In the genomic region with DNA sequence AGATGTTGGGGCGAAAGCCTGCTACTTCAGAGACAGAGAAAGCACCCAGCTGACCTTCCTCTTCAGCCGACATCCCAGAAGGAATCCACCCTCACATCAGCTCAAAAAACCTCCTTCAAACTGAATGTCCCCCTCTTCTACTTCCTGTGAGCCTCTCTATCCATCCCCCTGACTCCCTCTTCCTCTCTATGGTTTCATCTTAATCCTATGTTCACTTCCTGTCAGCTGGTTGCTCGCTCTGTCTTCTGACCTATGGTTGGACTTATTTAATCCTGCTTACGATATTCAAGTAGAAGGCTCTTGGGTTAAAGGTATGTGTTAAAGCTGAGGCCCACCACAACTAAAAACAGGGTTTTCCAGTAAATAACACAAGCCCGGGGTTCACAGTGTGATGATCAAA, we compare ENCODE assay signal across 23 mouse cellular contexts. TPM values are rescaled to one million over a fixed set of nuclear protein-coding genes. Genes with fewer than 3 reads are reported as not detected.
DNase-seq lines count a peak whose midpoint lies in the region; TF ChIP-seq lines count a peak whose summit lies in the region.
"Had no signal": no experiment of that assay in that cellular context is flagged by ENCODE, and none has a peak within 500 bp of the region (broad histone marks: within the 10 kb centered on the region; RNA-seq: fewer than 3 reads in every experiment).

No protein-coding gene starts in this region.

- H3K27ac ChIP-seq in MEL (ENCODE audit: control insufficient read depth, low read depth, low read length), result no peak overlapping the region
- H3K27ac ChIP-seq: embryonic facial prominence, embryonic 13.5 days; forebrain, embryonic 13.5 days; heart, adult 2 months; heart, embryonic 15.5 days; hindbrain, postnatal 0 days had no signal

- DNase-seq in thymus, postnatal 14 days, result peak; percentile 13
- DNase-seq in thymus, postnatal 4 days, result no peak
- DNase-seq in MEL (ENCODE audit: low read depth, low spot score), result peak; percentile 6
- DNase-seq in naive thymus-derived CD4-positive, alpha-beta T cell, adult 2 months (ENCODE audit: low read depth), result peak; percentile 13
- DNase-seq in embryo, embryonic 10.5 days (ENCODE audit: low spot score), result no peak
- no peak for DNase-seq in cerebellum, adult 18-20 months
- DNase-seq: adrenal gland, adult 8-10 months; adrenal gland, postnatal 36 days; cerebellum, adult 9-10 months; cerebellum, postnatal 25 days; forebrain, postnatal 0 days; gastrocnemius, postnatal 14 days; heart, adult 2 months; heart, postnatal 14 days had no signal

- no peaks in the 10 kb centered on the region for H3K36me3 ChIP-seq in MEL (ENCODE audit: control insufficient read depth in 1 of 2, insufficient read depth in 2 of 2, low read length in 2 of 2)
- H3K36me3 ChIP-seq: embryonic facial prominence, embryonic 13.5 days; heart, embryonic 15.5 days; hindbrain, embryonic 13.5 days had no signal

- no peaks in the 10 kb centered on the region for H3K9me3 ChIP-seq in MEL (replicated peaks; ENCODE audit: insufficient read depth, low read length)
- H3K9me3 ChIP-seq: embryonic facial prominence, embryonic 13.5 days; forebrain, embryonic 13.5 days; heart, embryonic 15.5 days; hindbrain, embryonic 13.5 days had no signal

- TF ChIP-seq POLR2A in MEL (IDR thresholded peaks at IDR 0.05; ENCODE audit: control insufficient read depth in 1 of 2, insufficient read depth in 1 of 2, low read depth in 1 of 2, low read length in 2 of 2, poor library complexity in 1 of 2), result no peak

- H3K27me3 ChIP-seq in MEL (ENCODE audit: control insufficient read depth in 1 of 2, insufficient read depth in 2 of 2, low read length in 2 of 2), result no peaks in the 10 kb centered on the region; a peak in 1 of 4 replicates

- TF ChIP-seq CTCF in MEL (IDR thresholded peaks at IDR 0.05 in 2 of 3, conservative IDR thresholded peaks at IDR 0.05 in 1 of 3; ENCODE audit: control insufficient read depth in 1 of 3, insufficient read depth in 1 of 3, low read depth in 2 of 3, low read length in 3 of 3, poor library complexity in 1 of 3, severe bottlenecking in 1 of 3), result no peak

- no peaks in the 10 kb centered on the region for H3K79me2 ChIP-seq in MEL (ENCODE audit: control insufficient read depth, insufficient read depth, low read length, poor library complexity)

- H3K4me3 ChIP-seq in MEL (ENCODE audit: control insufficient read depth in 1 of 2, insufficient read depth in 1 of 2, low read depth in 2 of 2, low read length in 2 of 2), result peak overlapping the region; percentile 9 to 22; a peak in 2 of 4 replicates
- H3K4me3 ChIP-seq: embryonic facial prominence, embryonic 13.5 days; forebrain, embryonic 13.5 days; heart, adult 2 months; heart, embryonic 15.5 days; hindbrain, embryonic 13.5 days had no signal

- H3K9ac ChIP-seq in MEL (ENCODE audit: control insufficient read depth, low read depth, low read length, poor library complexity, severe bottlenecking), result no peak overlapping the region
- H3K9ac ChIP-seq: embryonic facial prominence, embryonic 13.5 days; forebrain, embryonic 13.5 days; forebrain, postnatal 0 days; heart, embryonic 15.5 days; hindbrain, embryonic 13.5 days had no signal

- no peak for TF ChIP-seq RAD21 in MEL (IDR thresholded peaks at IDR 0.05; ENCODE audit: low read depth, low read length)

- H3K4me1 ChIP-seq in MEL (ENCODE audit: control insufficient read depth in 1 of 2, insufficient read depth in 2 of 2, low read length in 2 of 2), result no peaks in the 10 kb centered on the region

- no peak for TF ChIP-seq EP300 in MEL (IDR thresholded peaks at IDR 0.05; ENCODE audit: low read depth in 1 of 2, low read length in 2 of 2)

TF ChIP-seq in MEL, 35 proteins besides CTCF, POLR2A, EP300 and RAD21:
- TF ChIP-seq HCFC1 (IDR thresholded peaks at IDR 0.05; ENCODE audit: low read depth, low read length) (0 out of 2 replicates have a peak, but pooled peaks have one; percentile 31), SIN3A (IDR thresholded peaks at IDR 0.05; ENCODE audit: low read length) (no peak), BHLHE40 (IDR thresholded peaks at IDR 0.05; ENCODE audit: borderline replicate concordance, low read depth, low read length) (no peak), USF1 (IDR thresholded peaks at IDR 0.05; ENCODE audit: low read depth, low read length) (peak; percentile 21; the same call in 1 of the 2 replicates)

RNA-seq across cellular contexts. Expression of a gene that starts 35.8 kb away (rescaled TPM):
- not detected in 2 replicates for total RNA-seq in MEL (2012; rRNA removed)
- polyA plus RNA-seq in MEL (2012; ENCODE audit: insufficient read depth in 1 of 2, insufficient read length in 2 of 2, low read depth in 1 of 2, low replicate concordance in 2 of 2, missing spikeins in 1 of 2), result not detected
- total RNA-seq: adrenal gland, adult 8-10 months; adrenal gland, postnatal 36 days; forebrain, postnatal 0 days; gastrocnemius, adult 18-20 months; gastrocnemius, postnatal 14 days; heart, adult 2 months; heart, postnatal 14 days; hematopoietic stem cell, adult 5-6 weeks; hindbrain, postnatal 0 days had no signal
- polyA plus RNA-seq: cortical plate, adult 2 months; embryonic facial prominence, embryonic 13.5 days; forebrain, embryonic 13.5 days; heart, embryonic 11.5 days; heart, embryonic 15.5 days; hindbrain, embryonic 13.5 days; hindbrain, postnatal 0 days had no signal

Comparison
In these comparisons a context has a peak if more than half of its experiments do, and no peak if none do; other contexts are left out.
1. DNase-seq: peak in thymus, postnatal 14 days (single experiment), MEL (single experiment) and naive thymus-derived CD4-positive, alpha-beta T cell, adult 2 months (single experiment); none in thymus, postnatal 4 days (single experiment), embryo, embryonic 10.5 days (single experiment) and cerebellum, adult 18-20 months (0 of 2).